In the genomic region with DNA sequence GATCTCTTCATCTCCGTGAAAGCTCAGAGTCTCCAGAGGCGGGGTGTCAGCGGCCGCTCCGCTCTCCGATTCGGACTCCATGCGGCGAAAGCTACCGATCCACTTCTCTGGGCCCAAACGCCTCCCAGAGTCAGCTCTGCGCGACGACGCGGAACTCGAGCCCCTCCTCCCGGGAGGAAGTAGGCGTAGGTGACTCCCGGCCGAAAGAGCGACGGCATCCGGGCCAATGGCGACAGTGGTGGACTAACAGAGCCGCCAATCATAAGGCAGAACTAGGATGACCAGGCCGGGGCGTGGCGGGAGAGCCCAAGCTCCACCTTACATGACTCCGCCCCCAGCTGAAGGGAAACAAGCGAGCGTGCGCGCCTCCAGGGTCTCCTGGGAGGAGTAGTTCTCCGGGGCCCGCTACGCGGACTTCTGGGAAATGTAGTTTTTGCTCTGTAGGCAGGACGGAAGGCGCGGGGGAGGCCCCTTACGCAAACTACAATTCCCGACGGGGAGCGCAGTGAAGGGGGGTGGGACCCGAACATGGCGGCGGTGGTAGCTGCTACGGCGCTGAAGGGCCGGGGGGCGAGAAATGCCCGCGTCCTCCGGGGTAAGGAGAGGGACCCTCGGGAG, we compare ENCODE assay signal across 8 mouse cellular contexts. TPM values are rescaled to one million over a fixed set of nuclear protein-coding genes. Genes with fewer than 3 reads are reported as not detected.
DNase-seq lines count a peak whose midpoint lies in the region; ATAC-seq and TF ChIP-seq lines count a peak whose summit lies in the region.

A gene (minus strand): TSS at position 196 of the 618 bp plus-strand sequence.
A gene (plus strand): TSS at position 388 of the 618 bp plus-strand sequence.

- peaks cover 29% of the 10 kb centered on the region for H3K4me1 ChIP-seq in forebrain, embryonic 10.5 days
- peaks cover 57% of the 10 kb centered on the region for H3K4me1 ChIP-seq in heart, embryonic 15.5 days (replicated peaks)
- H3K4me1 ChIP-seq in liver, embryonic 14.5 days (replicated peaks; ENCODE audit: control insufficient read depth in 2 of 2, insufficient read depth in 2 of 2, low read length in 1 of 2) = peaks cover 17 to 18% of the 10 kb centered on the region in 2 experiments
- H3K4me1 ChIP-seq in neural tube, embryonic 11.5 days (ENCODE audit: control insufficient read depth, insufficient read depth, low read length) = peaks cover 9% of the 10 kb centered on the region; the same call in 1 of the 2 replicates
- 0 out of 2 replicates have a peak, but pooled peaks cover 5% of the 10 kb centered on the region for H3K4me1 ChIP-seq in stomach, postnatal 0 days (replicated peaks; ENCODE audit: control insufficient read depth, insufficient read depth)

- H3K9ac ChIP-seq in heart, embryonic 15.5 days = peak within 1 kb of the TSS; percentile 82
- H3K9ac ChIP-seq in liver, embryonic 14.5 days (replicated peaks) = peak within 1 kb of the TSS; percentile 80
- peak within 1 kb of the TSS; percentile 77 for H3K9ac ChIP-seq in neural tube, embryonic 11.5 days (ENCODE audit: low read length)
- peak within 1 kb of the TSS; percentile 78 for H3K9ac ChIP-seq in stomach, postnatal 0 days (ENCODE audit: low read length)

- whole genome bisulfite sequencing in forebrain, embryonic 10.5 days = under 1% methylated on average over 56 of the region's 56 CpGs
- WGBS in heart, embryonic 15.5 days = under 1% methylated on average over 56 of the region's 56 CpGs
- 1% methylated on average over 56 of the region's 56 CpGs for WGBS in liver, embryonic 14.5 days (ENCODE audit: insufficient replicate concordance)
- under 1% methylated on average over 56 of the region's 56 CpGs for WGBS in neural tube, embryonic 11.5 days
- WGBS in stomach, postnatal 0 days = under 1% methylated on average over 56 of the region's 56 CpGs

- TF ChIP-seq EP300 in liver, embryonic 14.5 days (IDR thresholded peaks at IDR 0.05; ENCODE audit: low read depth) = no peak
- TF ChIP-seq EP300 in stomach, postnatal 0 days (optimal IDR thresholded peaks at IDR 0.05) = no peak

- TF ChIP-seq CTCF in liver, embryonic 14.5 days (IDR thresholded peaks at IDR 0.05; ENCODE audit: low read depth) = peak; percentile 56
- peak; percentile 54 for TF ChIP-seq CTCF in stomach, postnatal 0 days (IDR thresholded peaks at IDR 0.05; ENCODE audit: low read depth)

- H3K27me3 ChIP-seq in forebrain, embryonic 10.5 days (ENCODE audit: poor library complexity, severe bottlenecking) = no peaks in the 10 kb centered on the region
- H3K27me3 ChIP-seq in heart, embryonic 15.5 days = no peaks in the 10 kb centered on the region
- H3K27me3 ChIP-seq in liver, embryonic 14.5 days (ENCODE audit: control insufficient read depth, insufficient read depth, low read length) = no peaks in the 10 kb centered on the region
- no peaks in the 10 kb centered on the region for H3K27me3 ChIP-seq in neural tube, embryonic 11.5 days (ENCODE audit: control insufficient read depth, insufficient read depth, low read length)
- no peaks in the 10 kb centered on the region for H3K27me3 ChIP-seq in stomach, postnatal 0 days (ENCODE audit: control insufficient read depth, insufficient read depth, low read length)

- DNase-seq in CD8-positive naive resting alpha-beta T cell, adult 2 months (ENCODE audit: low read depth in 2 of 2, low spot score in 2 of 2) = peak; percentile 100
- DNase-seq in c-Kit-positive CD71-negative TER-119-negative erythroid progenitor cells, embryonic 14.5 days (ENCODE audit: low read depth) = peak; percentile 100
- peak; percentile 100 for DNase-seq in forebrain, embryonic 10.5 days (ENCODE audit: extremely low spot score, low spot score)
- DNase-seq in kidney, postnatal 25 days = peak; percentile 100
- DNase-seq in liver, embryonic 14.5 days (ENCODE audit: low read depth in 3 of 3, low spot score in 3 of 3) = peak; percentile 100
- peak; percentile 100 for DNase-seq in neural tube, embryonic 11.5 days (ENCODE audit: low spot score)
- peak; percentile 100 for DNase-seq in stomach, postnatal 0 days (ENCODE audit: low spot score)

- H3K9me3 ChIP-seq in forebrain, embryonic 10.5 days = no peaks in the 10 kb centered on the region
- no peaks in the 10 kb centered on the region for H3K9me3 ChIP-seq in heart, embryonic 15.5 days (replicated peaks)
- H3K9me3 ChIP-seq in liver, embryonic 14.5 days (ENCODE audit: control insufficient read depth, low read length) = no peaks in the 10 kb centered on the region
- H3K9me3 ChIP-seq in neural tube, embryonic 11.5 days (ENCODE audit: control insufficient read depth, low read length) = no peaks in the 10 kb centered on the region
- H3K9me3 ChIP-seq in stomach, postnatal 0 days (ENCODE audit: control insufficient read depth, low read length) = no peaks in the 10 kb centered on the region

- peaks cover 52% of the 10 kb centered on the region for H3K36me3 ChIP-seq in forebrain, embryonic 10.5 days (replicated peaks)
- peaks cover 47% of the 10 kb centered on the region for H3K36me3 ChIP-seq in heart, embryonic 15.5 days
- peaks cover 8% of the 10 kb centered on the region for H3K36me3 ChIP-seq in liver, embryonic 14.5 days (replicated peaks; ENCODE audit: control insufficient read depth, insufficient read depth, low read depth)
- H3K36me3 ChIP-seq in neural tube, embryonic 11.5 days (ENCODE audit: control insufficient read depth, insufficient read depth, low read length) = peaks cover 10% of the 10 kb centered on the region
- peaks cover 24% of the 10 kb centered on the region for H3K36me3 ChIP-seq in stomach, postnatal 0 days (ENCODE audit: control insufficient read depth, insufficient read depth, low read length)

- ATAC-seq in heart, embryonic 15.5 days (replicated peaks; ENCODE audit: insufficient number of reproducible peaks, insufficient read depth, low FRiP score, low read depth) = peak; percentile 96
- ATAC-seq in liver, embryonic 14.5 days (ENCODE audit: insufficient read depth) = peak; percentile 96
- ATAC-seq in neural tube, embryonic 11.5 days (ENCODE audit: insufficient read depth, low FRiP score, low TSS enrichment) = peak; percentile 98
- ATAC-seq in stomach, postnatal 0 days (ENCODE audit: low FRiP score, low TSS enrichment) = peak; percentile 96

- peak within 1 kb of the TSS; percentile 83 for H3K4me3 ChIP-seq in forebrain, embryonic 10.5 days
- peak within 1 kb of the TSS; percentile 79 for H3K4me3 ChIP-seq in heart, embryonic 15.5 days
- H3K4me3 ChIP-seq in liver, embryonic 14.5 days (ENCODE audit: insufficient read depth in 1 of 2, low read depth in 2 of 2, low read length in 2 of 2) = peak within 1 kb of the TSS; percentile 84 to 86
- H3K4me3 ChIP-seq in neural tube, embryonic 11.5 days (ENCODE audit: low read depth, low read length) = peak within 1 kb of the TSS; percentile 73
- H3K4me3 ChIP-seq in stomach, postnatal 0 days (ENCODE audit: low read depth, low read length) = peak within 1 kb of the TSS; percentile 78

- peak within 1 kb of the TSS; percentile 87 for H3K27ac ChIP-seq in forebrain, embryonic 10.5 days
- peak within 1 kb of the TSS; percentile 85 for H3K27ac ChIP-seq in heart, embryonic 15.5 days
- peak within 1 kb of the TSS; percentile 45; the same call in 1 of the 2 replicates for H3K27ac ChIP-seq in liver, embryonic 14.5 days
- H3K27ac ChIP-seq in neural tube, embryonic 11.5 days (ENCODE audit: low read depth, low read length) = peak within 1 kb of the TSS; percentile 5; the same call in 1 of the 2 replicates
- peak within 1 kb of the TSS; percentile 84 for H3K27ac ChIP-seq in stomach, postnatal 0 days (replicated peaks)

- H3K4me2 ChIP-seq in heart, embryonic 15.5 days = peak within 1 kb of the TSS; percentile 78
- peak within 1 kb of the TSS; percentile 96 for H3K4me2 ChIP-seq in liver, embryonic 14.5 days (ENCODE audit: low read depth)
- H3K4me2 ChIP-seq in neural tube, embryonic 11.5 days (ENCODE audit: low read depth) = peak within 1 kb of the TSS; percentile 71
- peak within 1 kb of the TSS; percentile 91 for H3K4me2 ChIP-seq in stomach, postnatal 0 days (replicated peaks; ENCODE audit: low read depth)

RNA-seq across cellular contexts. Expression of the first gene that starts in this region (rescaled TPM):
- polyA plus RNA-seq in forebrain, embryonic 10.5 days (2016; fragmentation: Nextera tagmentation; extraction: Ambion mirVana) = 245 and 246 TPM in 2 replicates
- 168 and 209 TPM in 2 replicates for polyA plus RNA-seq in heart, embryonic 15.5 days (2015; fragmentation: Nextera tagmentation; extraction: Ambion mirVana)
- 47.3 and 55.8 TPM in 2 replicates for polyA plus RNA-seq in liver, embryonic 14.5 days (2012; rRNA removed)
- polyA plus RNA-seq in liver, embryonic 14.5 days (2014; fragmentation: Nextera tagmentation; extraction: Ambion mirVana) = 84.4 and 89.0 TPM in 2 replicates
- 195 and 215 TPM in 2 replicates for polyA plus RNA-seq in neural tube, embryonic 11.5 days (2014; fragmentation: Nextera tagmentation; extraction: Ambion mirVana)
- polyA plus RNA-seq in stomach, postnatal 0 days (2015; fragmentation: Nextera tagmentation; extraction: Ambion mirVana) = 154 and 157 TPM in 2 replicates

RNA-seq across cellular contexts. Expression of the second gene that starts in this region (rescaled TPM):
- 99.7 and 101 TPM in 2 replicates for polyA plus RNA-seq in forebrain, embryonic 10.5 days (2016; fragmentation: Nextera tagmentation; extraction: Ambion mirVana)
- polyA plus RNA-seq in heart, embryonic 15.5 days (2015; fragmentation: Nextera tagmentation; extraction: Ambion mirVana) = 276 and 288 TPM in 2 replicates
- 16.8 and 17.8 TPM in 2 replicates for polyA plus RNA-seq in liver, embryonic 14.5 days (2012; rRNA removed)
- polyA plus RNA-seq in liver, embryonic 14.5 days (2014; fragmentation: Nextera tagmentation; extraction: Ambion mirVana) = 42.1 and 42.6 TPM in 2 replicates
- 104 and 107 TPM in 2 replicates for polyA plus RNA-seq in neural tube, embryonic 11.5 days (2014; fragmentation: Nextera tagmentation; extraction: Ambion mirVana)
- polyA plus RNA-seq in stomach, postnatal 0 days (2015; fragmentation: Nextera tagmentation; extraction: Ambion mirVana) = 84.8 and 88.2 TPM in 2 replicates

Comparison
In these comparisons a context has a peak if more than half of its experiments do, and no peak if none do; other contexts are left out.
1. Peak in every context shown above with its lines: DNase-seq, ATAC-seq, H3K4me3 ChIP-seq and H3K27ac ChIP-seq.
2. H3K27ac ChIP-seq: peak in every context shown above with its lines; median percentile 87 in forebrain, embryonic 10.5 days; 85 in heart, embryonic 15.5 days; 84 in stomach, postnatal 0 days; 45 in liver, embryonic 14.5 days; 5 in neural tube, embryonic 11.5 days.